Mouse (Mus musculus): Measurements from ENCODE around the gene Gemin7. TPM values are rescaled to one million over a fixed set of nuclear protein-coding genes. Genes with fewer than 3 reads are reported as not detected.

Gene Gemin7
- polyA plus RNA-seq, 1 experiment: 136 TPM

GRCm38 (mm10) chr7:19558965-19559364 lies 18.4 kb downstream of the Gemin7 start:
- no peak for TF ChIP-seq USF1 (IDR thresholded peaks at IDR 0.05; ENCODE audit: low read depth)
- no peak for TF ChIP-seq CTCF (IDR thresholded peaks at IDR 0.05; ENCODE audit: control insufficient read depth, insufficient read depth, insufficient read length)
- no peak for TF ChIP-seq MYOG (IDR thresholded peaks at IDR 0.05; ENCODE audit: control insufficient read depth, extremely low read depth, insufficient read length)
- no peak for TF ChIP-seq CEBPB (IDR thresholded peaks at IDR 0.05; ENCODE audit: low read depth)
- TF ChIP-seq MAX (IDR thresholded peaks at IDR 0.05): no peak
- TF ChIP-seq FOSL1 (IDR thresholded peaks at IDR 0.05; ENCODE audit: insufficient read depth, low read length, poor library complexity, severe bottlenecking): no peak
- TF ChIP-seq MYOD1 (IDR thresholded peaks at IDR 0.05; ENCODE audit: control insufficient read depth, insufficient read length, low read depth): no peak
- peaks cover 63% of the 10 kb centered on the region for H3K79me3 ChIP-seq (ENCODE audit: low read depth)
- H3K79me2 ChIP-seq (ENCODE audit: control insufficient read depth, insufficient read depth): peaks cover 76% of the 10 kb centered on the region
- no peaks in the 10 kb centered on the region for H3K27me3 ChIP-seq (ENCODE audit: control insufficient read depth, insufficient read depth, insufficient read length)
- peaks cover 4% of the 10 kb centered on the region for H3K36me3 ChIP-seq (ENCODE audit: control insufficient read depth, insufficient read depth)
- H3K4me3 ChIP-seq (ENCODE audit: insufficient read depth, poor library complexity, severe bottlenecking): no peak overlapping the region
- H3ac ChIP-seq (ENCODE audit: control insufficient read depth, insufficient read length, low read depth): no peak overlapping the region

GRCm38 (mm10) chr7:19557982-19558900 lies 19.2 kb downstream of the Gemin7 start:
- H3ac ChIP-seq (ENCODE audit: control insufficient read depth, insufficient read length, low read depth): no peak overlapping the region
- H3K36me3 ChIP-seq (ENCODE audit: control insufficient read depth, insufficient read depth): no peaks in the 10 kb centered on the region
- peaks cover 83% of the 10 kb centered on the region for H3K79me2 ChIP-seq (ENCODE audit: control insufficient read depth, insufficient read depth)
- TF ChIP-seq MYOG (IDR thresholded peaks at IDR 0.05; ENCODE audit: control insufficient read depth, extremely low read depth, insufficient read length): no peak
- no peak for TF ChIP-seq USF1 (IDR thresholded peaks at IDR 0.05; ENCODE audit: low read depth)
- TF ChIP-seq MYOD1 (IDR thresholded peaks at IDR 0.05; ENCODE audit: control insufficient read depth, insufficient read length, low read depth): no peak
- no peak for TF ChIP-seq CEBPB (IDR thresholded peaks at IDR 0.05; ENCODE audit: low read depth)
- TF ChIP-seq FOSL1 (IDR thresholded peaks at IDR 0.05; ENCODE audit: insufficient read depth, low read length, poor library complexity, severe bottlenecking): no peak
- TF ChIP-seq CTCF (IDR thresholded peaks at IDR 0.05; ENCODE audit: control insufficient read depth, insufficient read depth, insufficient read length): no peak
- TF ChIP-seq MAX (IDR thresholded peaks at IDR 0.05): no peak
- peaks cover 67% of the 10 kb centered on the region for H3K79me3 ChIP-seq (ENCODE audit: low read depth)
- no peaks in the 10 kb centered on the region for H3K27me3 ChIP-seq (ENCODE audit: control insufficient read depth, insufficient read depth, insufficient read length)
- H3K4me3 ChIP-seq (ENCODE audit: insufficient read depth, poor library complexity, severe bottlenecking): no peak overlapping the region

GRCm38 (mm10) chr7:19557086-19557485 lies 20.3 kb downstream of the Gemin7 start:
- no peak overlapping the region for H3K4me3 ChIP-seq (ENCODE audit: insufficient read depth, poor library complexity, severe bottlenecking)
- peaks cover 95% of the 10 kb centered on the region for H3K79me2 ChIP-seq (ENCODE audit: control insufficient read depth, insufficient read depth)
- no peaks in the 10 kb centered on the region for H3K36me3 ChIP-seq (ENCODE audit: control insufficient read depth, insufficient read depth)
- no peaks in the 10 kb centered on the region for H3K27me3 ChIP-seq (ENCODE audit: control insufficient read depth, insufficient read depth, insufficient read length)
- no peak for TF ChIP-seq USF1 (IDR thresholded peaks at IDR 0.05; ENCODE audit: low read depth)
- no peak for TF ChIP-seq MAX (IDR thresholded peaks at IDR 0.05)
- no peak for TF ChIP-seq MYOG (IDR thresholded peaks at IDR 0.05; ENCODE audit: control insufficient read depth, extremely low read depth, insufficient read length)
- no peak for TF ChIP-seq CTCF (IDR thresholded peaks at IDR 0.05; ENCODE audit: control insufficient read depth, insufficient read depth, insufficient read length)
- no peak for TF ChIP-seq CEBPB (IDR thresholded peaks at IDR 0.05; ENCODE audit: low read depth)
- no peak for TF ChIP-seq MYOD1 (IDR thresholded peaks at IDR 0.05; ENCODE audit: control insufficient read depth, insufficient read length, low read depth)
- TF ChIP-seq FOSL1 (IDR thresholded peaks at IDR 0.05; ENCODE audit: insufficient read depth, low read length, poor library complexity, severe bottlenecking): no peak
- H3ac ChIP-seq (ENCODE audit: control insufficient read depth, insufficient read length, low read depth): no peak overlapping the region
- H3K79me3 ChIP-seq (ENCODE audit: low read depth): peaks cover 72% of the 10 kb centered on the region

- Histone ChIP-seq H3K36me3 (ENCODE audit: control insufficient read depth, insufficient read depth) (no peaks in the 10 kb centered on the region), H3K4me3 (ENCODE audit: insufficient read depth, poor library complexity, severe bottlenecking) (no peak overlapping the region), H3K79me3 (ENCODE audit: low read depth) (peaks cover 61% of the 10 kb centered on the region), H3K79me2 (ENCODE audit: control insufficient read depth, insufficient read depth) (peaks cover 96% of the 10 kb centered on the region), H3K27me3 (ENCODE audit: control insufficient read depth, insufficient read depth, insufficient read length) (no peaks in the 10 kb centered on the region), H3ac (ENCODE audit: control insufficient read depth, insufficient read length, low read depth) (no peak overlapping the region)
- TF ChIP-seq CEBPB (IDR thresholded peaks at IDR 0.05; ENCODE audit: low read depth) (no peak), MYOD1 (IDR thresholded peaks at IDR 0.05; ENCODE audit: control insufficient read depth, insufficient read length, low read depth) (no peak)
Observed at GRCm38 (mm10) chr7:19554168-19554567, 23.2 kb downstream of the Gemin7 start.

- Histone ChIP-seq H3K79me2 (ENCODE audit: control insufficient read depth, insufficient read depth) (peaks cover 96% of the 10 kb centered on the region), H3ac (ENCODE audit: control insufficient read depth, insufficient read length, low read depth) (no peak overlapping the region), H3K4me3 (ENCODE audit: insufficient read depth, poor library complexity, severe bottlenecking) (no peak overlapping the region), H3K27me3 (ENCODE audit: control insufficient read depth, insufficient read depth, insufficient read length) (no peaks in the 10 kb centered on the region), H3K79me3 (ENCODE audit: low read depth) (peaks cover 57% of the 10 kb centered on the region), H3K36me3 (ENCODE audit: control insufficient read depth, insufficient read depth) (no peaks in the 10 kb centered on the region)
- TF ChIP-seq MYOD1 (IDR thresholded peaks at IDR 0.05; ENCODE audit: control insufficient read depth, insufficient read length, low read depth) (no peak), CEBPB (IDR thresholded peaks at IDR 0.05; ENCODE audit: low read depth) (no peak), FOSL1 (IDR thresholded peaks at IDR 0.05; ENCODE audit: insufficient read depth, low read length, poor library complexity, severe bottlenecking) (no peak), MAX (IDR thresholded peaks at IDR 0.05) (no peak)
Observed at GRCm38 (mm10) chr7:19552443-19552842, 25.0 kb downstream of the Gemin7 start.

- no peak for TF ChIP-seq MYOG (IDR thresholded peaks at IDR 0.05; ENCODE audit: control insufficient read depth, extremely low read depth, insufficient read length)
- Histone ChIP-seq H3ac (ENCODE audit: control insufficient read depth, insufficient read length, low read depth) (no peak overlapping the region), H3K79me2 (ENCODE audit: control insufficient read depth, insufficient read depth) (peaks cover 96% of the 10 kb centered on the region), H3K79me3 (ENCODE audit: low read depth) (peaks cover 55% of the 10 kb centered on the region), H3K4me3 (ENCODE audit: insufficient read depth, poor library complexity, severe bottlenecking) (no peak overlapping the region), H3K27me3 (ENCODE audit: control insufficient read depth, insufficient read depth, insufficient read length) (no peaks in the 10 kb centered on the region), H3K36me3 (ENCODE audit: control insufficient read depth, insufficient read depth) (no peaks in the 10 kb centered on the region)
Observed at GRCm38 (mm10) chr7:19551634-19552033, 25.8 kb downstream of the Gemin7 start.

Measured in C2C12 (cell line).